Mouse (Mus musculus) myocyte (in vitro differentiated cells): ENCODE data around the gene Pex10.
A peak's percentile ranks its signal among the peaks of the same experiment; 100 is the strongest.

Experiments
- CEBPB ChIP-seq: IDR thresholded peaks from 2 replicates; pipeline ENCODE4 v1.6.1; 2011; ENCODE audit warnings: mild to moderate bottlenecking, moderate library complexity; ENCODE audit not compliant: poor library complexity, insufficient read depth, severe bottlenecking
- E2F4 ChIP-seq: IDR thresholded peaks from one replicate; pipeline ENCODE4 v1.6.1; 2011; ENCODE audit warnings: mild to moderate bottlenecking, control low read depth, moderate library complexity; ENCODE audit not compliant: insufficient read depth
- MAX ChIP-seq: IDR thresholded peaks from one replicate; pipeline ENCODE4 v1.6.1; 2011; ENCODE audit warnings: low read depth, mild to moderate bottlenecking, control low read depth
- MYOD1 ChIP-seq, 3 experiments: IDR thresholded peaks; one replicate each; pipeline ENCODE4 v1.6.1; 2011; ENCODE audit warnings: control low read depth in 2 of 3, low read depth in 2 of 3, mild to moderate bottlenecking in 2 of 3, moderate library complexity in 1 of 3; ENCODE audit not compliant: insufficient read length in 2 of 3, control insufficient read depth in 1 of 3
- POLR2A ChIP-seq: IDR thresholded peaks from one replicate; pipeline ENCODE4 v1.6.1; 2011; ENCODE audit warnings: low read depth, mild to moderate bottlenecking, control low read depth, moderate library complexity; ENCODE audit not compliant: insufficient read length
- POLR2AphosphoS2 ChIP-seq: IDR thresholded peaks from one replicate; pipeline ENCODE4 v1.6.1; 2011; ENCODE audit warnings: low read depth, control low read depth; ENCODE audit not compliant: insufficient read length
- SRF ChIP-seq: IDR thresholded peaks from one replicate; pipeline ENCODE4 v1.6.1; 2011; ENCODE audit warnings: low read depth; ENCODE audit not compliant: control insufficient read depth, insufficient read length
- TCF12 ChIP-seq: IDR thresholded peaks from one replicate; pipeline ENCODE4 v1.6.1; 2011; ENCODE audit warnings: mild to moderate bottlenecking, control low read depth; ENCODE audit not compliant: poor library complexity, insufficient read depth, severe bottlenecking

DNA sequence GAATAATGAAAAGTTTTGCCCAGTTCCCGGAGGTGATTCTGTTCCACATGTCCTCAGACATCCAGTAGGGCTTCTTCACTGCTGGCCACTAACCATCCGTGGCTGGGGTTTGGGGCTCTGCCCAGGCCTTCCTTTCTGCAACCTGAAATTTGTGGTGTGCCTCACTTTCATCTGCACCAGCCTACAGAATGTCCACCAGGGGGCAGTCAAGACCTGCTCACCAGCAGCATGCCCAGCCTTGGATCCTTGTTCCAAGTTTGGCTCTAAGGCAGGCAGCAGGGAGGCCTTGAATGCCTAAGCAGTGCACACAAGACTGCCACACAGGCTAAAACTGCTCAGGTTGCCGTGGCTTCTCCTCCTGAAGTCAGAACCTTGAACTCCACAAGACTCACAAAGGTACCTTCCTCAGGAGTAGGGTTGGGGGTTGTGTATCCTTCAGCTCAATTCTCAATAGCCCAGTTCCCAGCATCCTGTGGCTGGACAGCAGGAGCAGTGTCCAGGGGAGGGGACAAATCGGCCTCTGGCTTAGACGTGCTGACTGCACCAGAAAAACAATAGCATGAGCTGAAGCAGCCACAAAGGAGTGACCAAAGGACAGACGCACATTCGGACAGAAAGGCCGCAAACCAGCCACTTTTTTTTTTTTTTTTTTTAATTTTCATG, 28.6 kb downstream of the Pex10 start:
- TF ChIP-seq MYOD1 (IDR thresholded peaks at IDR 0.05; ENCODE audit: control insufficient read depth in 1 of 3, insufficient read length in 2 of 3, low read depth in 2 of 3): no peak
- TF ChIP-seq POLR2A: no peak
- no peak for TF ChIP-seq CEBPB
- TF ChIP-seq MAX: no peak
- TF ChIP-seq SRF: peak; percentile 26
- no peak for TF ChIP-seq TCF12
- peak; percentile 38 for TF ChIP-seq POLR2AphosphoS2
- no peak for TF ChIP-seq E2F4
